Mouse (Mus musculus) right cerebral cortex, adult 18-20 months (tissue): ENCODE data around the gene Zfp78.

Experiments
- DNase-seq: peaks from one replicate; pipeline ENCODE4 v3.0.0; 2022; ENCODE audit warnings: mixed read lengths

Gene Zfp78

DNA sequence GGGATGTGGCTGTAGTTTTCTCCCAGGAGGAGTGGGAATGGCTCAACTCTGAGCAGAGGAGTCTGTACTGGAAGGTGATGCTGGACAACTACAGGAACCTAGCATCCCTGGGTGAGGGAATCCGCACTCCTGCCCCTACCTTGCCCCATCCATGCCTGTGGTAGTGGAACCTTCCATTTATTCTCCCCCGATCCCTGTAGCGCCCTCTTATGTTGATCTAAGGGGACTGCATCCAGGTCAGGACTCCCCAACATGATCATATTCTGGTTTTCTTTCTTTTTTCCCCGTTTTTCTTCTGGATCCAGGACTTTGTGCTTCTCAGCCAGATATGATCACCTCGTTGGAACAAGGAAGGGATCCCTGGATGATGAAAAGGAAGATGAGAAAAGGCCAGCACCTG is 26.4 kb downstream of the Zfp78 start:
- no peak for DNase-seq

DNA sequence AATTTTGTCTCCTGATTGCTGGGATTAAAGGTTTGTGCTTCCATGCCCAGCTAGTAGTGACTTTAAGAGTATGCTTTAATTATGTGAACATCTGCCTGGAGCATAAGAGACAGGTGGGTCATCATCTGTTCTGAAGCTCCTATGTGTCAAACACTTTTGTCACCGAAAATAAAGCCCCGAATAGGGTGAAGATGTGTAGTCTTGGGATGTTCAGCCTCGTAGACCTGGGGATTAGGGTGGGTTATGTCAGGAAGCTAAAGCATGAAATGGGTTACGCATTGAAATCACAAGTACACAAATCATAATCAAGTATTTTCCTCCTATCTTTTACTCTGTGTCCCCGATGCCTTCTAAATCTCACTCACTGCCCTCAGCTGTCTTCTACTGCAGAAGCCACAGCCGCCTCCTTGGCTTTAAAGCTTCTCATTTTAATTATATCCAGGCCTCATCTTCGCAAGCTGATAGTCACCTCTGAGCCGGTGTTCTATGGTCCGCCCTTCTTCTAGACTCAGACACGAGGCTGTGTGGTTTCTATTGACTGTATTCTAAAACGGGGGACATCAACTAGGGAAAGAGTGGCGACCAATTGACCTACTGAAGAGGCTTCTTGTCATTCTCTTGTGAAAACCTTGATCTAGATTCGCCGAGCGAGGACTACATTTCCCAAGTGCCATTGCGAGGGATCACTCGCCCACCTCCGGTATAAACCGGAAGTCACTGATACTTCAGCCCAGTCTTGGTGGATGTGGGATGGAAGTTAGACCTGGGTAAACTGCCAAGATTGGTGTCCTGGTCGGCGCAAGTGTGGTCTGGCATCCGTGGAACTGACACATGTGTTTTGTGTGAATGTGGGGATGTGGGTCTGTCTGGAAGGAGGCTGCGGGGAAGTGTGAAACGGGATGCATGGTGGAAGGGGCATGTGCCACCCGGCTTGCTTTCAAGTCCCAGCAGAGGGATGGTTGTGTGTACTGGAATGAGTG is 35.2 kb downstream of the Zfp78 start, which contains the start of gene Smim17:
TSS of gene Smim17 (plus strand) at position 720 of the 980 bp plus-strand sequence.
- peak; percentile 80 for DNase-seq

DNA sequence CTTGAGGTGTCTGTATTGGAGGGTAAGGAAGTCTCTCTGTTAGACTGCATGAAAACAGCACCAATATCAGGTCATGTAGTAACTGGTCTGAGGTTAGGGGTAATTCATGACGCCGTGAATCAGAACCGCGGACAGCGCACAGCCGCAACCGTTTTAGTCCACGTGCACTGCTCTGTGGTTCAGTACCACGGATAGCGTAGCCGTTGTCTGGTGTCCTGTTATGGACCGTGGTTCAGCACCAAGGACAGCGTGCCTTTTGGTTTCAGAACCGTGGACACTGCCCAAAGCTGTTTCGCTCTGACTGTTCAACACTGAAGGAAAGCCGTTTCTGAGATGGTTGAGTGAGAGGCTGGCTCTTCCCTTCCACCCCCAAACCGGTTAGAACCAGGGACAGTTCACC is 47.0 kb downstream of the Zfp78 start, which contains the start of gene Gm20715:
TSS of gene Gm20715 (plus strand) at position 235 of the 400 bp plus-strand sequence.
- DNase-seq = peak; percentile 59

DNA sequence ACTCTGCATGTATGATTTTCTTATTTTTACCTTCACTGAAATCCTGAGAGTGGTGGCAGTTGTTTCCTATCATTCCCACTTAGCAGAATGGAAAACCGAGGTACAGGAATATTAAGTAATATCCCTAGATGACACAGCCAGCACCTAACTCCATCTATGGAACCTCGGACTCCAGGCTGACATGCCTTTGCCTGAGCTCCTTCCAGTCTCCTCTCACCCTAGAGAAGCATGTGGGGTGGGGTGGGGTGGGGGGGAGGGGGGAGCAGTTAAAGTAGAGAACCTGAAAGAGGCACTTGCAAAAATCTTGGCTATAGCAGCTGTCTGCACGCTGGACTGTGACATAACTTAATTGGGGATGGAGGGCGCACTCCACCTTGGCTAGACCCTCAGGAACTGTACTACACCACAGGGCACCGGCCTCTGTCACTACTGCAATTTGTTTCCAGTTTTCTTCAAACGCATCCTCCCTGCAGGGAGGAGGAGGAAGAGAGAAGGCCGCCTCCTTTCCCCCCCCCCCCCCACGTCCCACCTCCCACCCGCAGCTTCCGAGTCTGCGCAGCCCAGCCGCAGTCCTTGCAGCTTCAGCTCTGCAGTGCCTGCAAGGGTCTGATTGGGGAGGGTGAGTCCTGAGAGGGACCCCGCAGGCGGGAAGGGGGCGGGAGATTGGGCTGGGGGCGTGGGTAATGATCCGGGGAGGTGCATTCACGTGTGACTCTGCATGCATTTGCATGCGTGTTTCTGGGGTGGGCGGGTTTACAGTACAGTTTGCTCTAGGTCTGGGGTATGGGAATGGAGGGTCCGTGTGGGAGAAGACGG is 51.8 kb downstream of the Zfp78 start:
- peak; percentile 45 for DNase-seq

DNA sequence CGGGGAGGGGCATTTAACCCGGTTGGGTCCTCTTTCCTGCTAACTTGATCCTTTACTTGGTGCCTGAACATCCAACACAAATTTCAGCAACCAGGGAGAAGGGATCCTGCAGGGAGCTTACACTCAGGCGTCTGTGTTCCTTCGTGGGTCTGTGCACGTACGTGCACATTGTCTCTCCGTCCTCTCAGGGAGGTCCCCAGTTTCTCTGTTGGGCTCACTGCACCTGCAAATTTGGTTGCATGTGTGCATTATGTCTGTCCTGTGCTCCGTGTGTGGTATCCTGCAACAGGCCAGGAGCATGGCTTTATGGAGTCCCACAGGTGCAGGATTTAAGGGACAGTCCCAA is 52.3 kb downstream of the Zfp78 start:
- no peak for DNase-seq

DNA sequence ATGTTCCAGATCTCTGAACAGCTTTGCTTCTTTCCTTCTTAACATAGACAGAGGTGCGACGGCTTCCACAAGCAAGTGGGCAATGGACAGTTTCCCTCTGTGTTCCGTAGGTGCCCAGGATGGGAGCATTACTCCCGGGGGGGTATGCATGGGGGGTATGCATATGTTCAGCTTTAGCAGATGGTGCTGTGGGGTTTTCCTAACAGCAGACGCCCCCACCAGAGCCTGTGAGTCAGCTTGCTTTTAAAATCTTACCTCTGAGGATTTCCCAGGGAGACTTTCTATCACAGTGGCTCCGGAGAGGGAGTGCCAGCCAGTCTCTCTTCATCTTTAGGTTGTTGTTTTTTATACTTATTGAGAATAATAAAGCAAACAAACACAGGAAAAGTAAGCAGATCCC is 56.8 kb downstream of the Zfp78 start:
- DNase-seq = peak; percentile 66

DNA sequence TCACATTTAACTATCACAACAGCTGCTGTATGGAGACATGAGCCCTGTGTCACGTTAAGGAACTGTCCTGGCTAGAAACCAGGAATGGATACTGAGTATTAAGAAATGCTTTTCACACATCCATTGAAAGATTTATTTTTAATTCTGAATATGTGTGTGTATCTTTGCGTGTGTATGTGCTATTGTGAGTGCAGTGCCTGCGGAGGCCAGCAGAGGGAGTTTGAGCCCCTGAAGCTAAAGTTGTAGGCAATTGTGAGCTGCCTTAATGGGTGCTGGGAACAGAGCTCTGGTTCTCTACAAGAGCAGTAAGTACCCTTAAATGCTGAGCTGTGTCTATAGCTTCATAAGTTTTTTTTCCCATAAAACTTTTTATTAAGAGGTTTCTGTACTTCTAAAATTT is 66.3 kb downstream of the Zfp78 start:
- no peak for DNase-seq

DNA sequence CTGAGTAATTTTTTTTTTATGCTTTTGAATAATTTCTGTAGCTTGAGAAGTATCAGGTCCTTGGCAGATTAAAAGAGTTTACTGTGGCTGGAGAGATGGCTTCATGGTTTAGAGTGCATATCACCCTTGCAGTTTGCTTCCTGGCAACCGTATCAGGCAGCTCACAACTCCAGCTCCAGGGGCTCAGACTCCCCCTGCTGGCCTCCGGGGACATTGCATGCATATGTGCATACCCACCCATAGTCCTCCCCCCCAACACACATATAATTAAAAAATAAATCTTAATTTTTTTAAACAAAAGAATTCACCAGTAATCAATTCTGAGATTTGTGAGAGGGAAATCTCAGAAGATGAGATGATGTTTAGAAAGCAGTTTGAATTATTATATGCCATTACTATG is 67.3 kb downstream of the Zfp78 start:
- DNase-seq = no peak
